Mouse (Mus musculus) heart, adult 2 months (tissue): ENCODE data around the gene Usp34. TPM values are rescaled to one million over a fixed set of nuclear protein-coding genes. Genes with fewer than 3 reads are reported as not detected.
A peak's percentile ranks its signal among the peaks of the same experiment; 100 is the strongest.

Source experiments
- DNase-seq, 2 experiments: peaks; one replicate each; pipeline ENCODE4 v3.0.0; 2021
- H3K27ac ChIP-seq: fragments of 200-600 bp; 2 replicates; pipeline ENCODE4 v1.8.1; 2022
- H3K27me3 ChIP-seq: fragments of 200-500 bp; 2 replicates; pipeline ENCODE4 v1.6.1; 2012; ENCODE audit warnings: mild to moderate bottlenecking, low read length, inconsistent platforms, mixed read lengths; ENCODE audit not compliant: control insufficient read depth, insufficient read depth
- H3K36me3 ChIP-seq: fragments of 200-500 bp; 2 replicates; pipeline ENCODE4 v1.6.1; 2012; ENCODE audit warnings: low read length, inconsistent platforms; ENCODE audit not compliant: control insufficient read depth, insufficient read depth
- H3K4me1 ChIP-seq: fragments of 200-500 bp; 2 replicates; pipeline ENCODE4 v1.6.1; 2011; ENCODE audit warnings: low read length; ENCODE audit not compliant: control insufficient read depth, insufficient read depth
- H3K4me3 ChIP-seq: fragments of 200-600 bp; 2 replicates; pipeline ENCODE4 v1.8.1; 2022
- H3K79me2 ChIP-seq: fragments of 200-500 bp; replicated peaks from 2 replicates; pipeline ENCODE4 v1.6.1; 2012; ENCODE audit warnings: mild to moderate bottlenecking, inconsistent platforms, low read length, moderate library complexity, mixed read lengths; ENCODE audit not compliant: control insufficient read depth, insufficient read depth
- H3K9ac ChIP-seq: fragments of 200-500 bp; 2 replicates; pipeline ENCODE4 v1.6.1; 2012; ENCODE audit warnings: low read depth, mild to moderate bottlenecking, control low read depth, inconsistent platforms, low read length, mixed read lengths
- CTCF ChIP-seq: fragments of 200-600 bp; IDR thresholded peaks from 2 replicates; pipeline ENCODE4 v1.8.1; 2022; ENCODE audit warnings: antibody characterized with exemption, mild to moderate bottlenecking, moderate library complexity
- EP300 ChIP-seq: fragments of 200-500 bp; IDR thresholded peaks from 2 replicates; pipeline ENCODE4 v1.6.1; 2011; ENCODE audit warnings: low read depth, low read length, control low read depth; ENCODE audit not compliant: insufficient read depth
- POLR2A ChIP-seq: fragments of 200-500 bp; IDR thresholded peaks from 2 replicates; pipeline ENCODE4 v1.6.1; 2011; ENCODE audit warnings: mild to moderate bottlenecking, low read depth, low read length, control low read depth; ENCODE audit not compliant: insufficient read depth
- WGBS: fragments of 180-500 bp; shearing (Covaris S2); methylation state at CpG from one replicate; pipeline ENCODE4 v1.1.7; 2018; 5-methylcytosine and 5-hydroxymethylcytosine counted together
- intact Hi-C: fragments of 180-260 bp; cut with DNase I; formaldehyde crosslinking; loops from one replicate; pipeline ENCODE4 v1.15.1; 2025
- long read RNA-seq: library from polyadenylated mRNA; stranded (forward); transcript quantifications from one replicate; pipeline ENCODE4 v2.0.0, GENCODE M21; 2021
- polyA plus RNA-seq: library from polyadenylated mRNA; depleted of rRNA; stranded (reverse); fragments of >200 nt; gene quantifications from 2 replicates; pipeline ENCODE4 v1.2.3, GENCODE M21; 2012; rRNA removed
- total RNA-seq, 2 experiments: library from RNA; stranded (reverse); gene quantifications; 2 replicates each; pipeline ENCODE4 v1.2.3; 2021

Gene Usp34
- 10 to 100 TPM; 33.5 to 38.3 TPM for total RNA-seq
- 8.0 and 16.5 TPM in 2 replicates for polyA plus RNA-seq
- long read RNA-seq, partial matches to known transcripts: 5 of 7 reads
- long read RNA-seq, other reads (novel, unspliced or antisense): 2 of 7 reads

DNA sequence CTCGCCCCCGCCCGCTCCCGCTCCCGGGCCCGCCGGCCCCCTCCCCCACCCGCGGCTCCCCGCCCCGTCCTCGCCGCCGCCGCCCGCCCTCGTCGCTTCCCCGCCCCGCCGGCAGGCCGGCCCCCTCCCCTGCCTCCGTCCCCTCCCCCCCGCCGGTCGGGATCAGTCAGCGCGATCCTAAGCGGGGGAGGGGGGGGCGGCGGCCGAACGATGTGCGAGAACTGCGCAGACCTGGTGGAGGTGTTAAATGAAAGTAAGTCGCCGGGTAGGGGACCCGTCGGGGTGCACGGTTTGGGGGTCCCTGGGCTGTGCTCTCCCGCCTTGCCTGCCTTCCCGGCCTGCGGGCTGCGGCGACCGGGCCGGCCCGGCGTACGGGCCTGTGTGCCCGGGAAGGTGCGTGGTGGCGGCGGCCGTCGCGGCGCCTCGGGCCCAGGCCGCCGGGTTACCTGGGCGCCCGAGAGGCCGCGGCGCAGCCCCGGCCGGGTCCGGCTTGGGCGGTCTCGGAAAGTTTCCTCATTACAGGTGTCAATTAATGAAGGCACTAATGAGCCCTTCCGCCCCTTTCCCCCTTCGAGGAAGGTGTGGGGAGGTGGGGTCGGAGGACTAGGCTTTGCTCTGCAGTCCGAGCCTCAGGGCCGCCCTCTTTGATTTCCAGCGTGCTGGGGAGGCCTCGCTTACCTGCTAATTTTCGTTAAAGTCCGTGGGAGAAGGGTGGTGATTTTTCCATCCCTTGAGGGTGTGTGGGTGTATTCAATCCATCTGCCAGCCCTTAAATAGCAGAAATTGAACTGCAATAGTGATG is at the start of gene Usp34:
Gene Usp34, plus strand, starts transcription at position 132 of the 802 bp plus-strand sequence.
- H3K27ac ChIP-seq: peak within 1 kb of the TSS; percentile 99
- peak in 1 of 2 experiments; percentile 79 for DNase-seq
- TF ChIP-seq EP300 (no peak), POLR2A (no peak), CTCF (no peak)
- peaks cover 4% of the 10 kb centered on the region for H3K4me1 ChIP-seq
- WGBS: 1% methylated on average over 64 of the region's 80 CpGs
- H3K27me3 ChIP-seq: no peaks in the 10 kb centered on the region
- intact Hi-C loops: loop anchor here (2.0 to 5.0 kb wide), 3 partner anchors 52 to 465 kb away; partner anchors contain the start of gene Rel
- H3K4me3 ChIP-seq: peak within 1 kb of the TSS; percentile 75
- H3K36me3 ChIP-seq: peaks cover 10% of the 10 kb centered on the region
- H3K9ac ChIP-seq: peak within 1 kb of the TSS; percentile 99
- peaks cover 1% of the 10 kb centered on the region; the same call in 1 of the 2 replicates for H3K79me2 ChIP-seq

DNA sequence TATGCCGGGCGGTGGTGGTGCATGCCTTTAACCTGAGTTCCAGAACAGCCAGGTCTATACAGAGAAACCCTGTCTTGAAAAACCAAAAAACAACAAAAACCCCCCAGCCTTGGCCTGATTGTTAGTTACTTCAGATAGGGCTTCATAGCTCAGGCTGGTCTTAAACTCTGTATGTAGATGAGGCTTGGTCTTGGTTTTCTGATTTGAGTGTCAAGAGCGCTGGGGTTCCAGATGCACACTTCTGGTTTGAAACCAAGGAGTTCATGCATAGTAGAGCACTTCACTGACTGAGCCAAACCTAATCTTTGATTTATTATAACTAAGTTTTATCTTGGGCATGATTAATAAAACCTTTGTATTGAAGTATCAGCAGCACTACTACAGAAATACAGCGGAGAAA is 47.6 kb upstream of the Usp34 start:
- Histone ChIP-seq H3K79me2 (peaks cover 3% of the 10 kb centered on the region), H3K27ac (no peak overlapping the region), H3K27me3 (no peaks in the 10 kb centered on the region), H3K36me3 (no peaks in the 10 kb centered on the region), H3K4me3 (no peak overlapping the region), H3K4me1 (peaks cover 4% of the 10 kb centered on the region), H3K9ac (no peak overlapping the region)
- no peak for TF ChIP-seq POLR2A
- 77% methylated on average over 4 of the region's 4 CpGs for WGBS
- DNase-seq: no peak
- intact Hi-C loops: loop anchor here (5.0 kb wide), 4 partner anchors 107 to 627 kb away; partner anchors contain the start of gene Fam161a

DNA sequence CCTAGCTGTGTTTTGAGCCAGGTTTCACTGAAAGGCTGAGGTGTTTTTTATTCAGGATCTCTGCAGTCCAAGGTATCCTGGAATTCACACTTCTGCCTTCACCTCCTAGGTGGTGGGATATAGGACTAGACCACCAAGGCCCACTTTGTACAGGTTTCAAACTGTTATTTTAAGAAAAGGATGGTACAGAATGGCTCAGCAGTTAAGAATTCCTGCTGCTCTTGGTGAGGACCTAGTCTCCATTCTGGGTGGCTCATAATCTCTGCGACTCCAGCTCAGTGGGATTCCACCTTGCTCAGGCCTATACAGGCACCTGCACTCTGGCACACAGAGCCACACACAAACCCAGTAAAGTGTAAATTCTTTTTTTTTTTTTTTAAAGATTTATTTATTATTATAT is 47.2 kb upstream of the Usp34 start:
- Histone ChIP-seq H3K4me3 (no peak overlapping the region), H3K9ac (no peak overlapping the region), H3K79me2 (peaks cover 3% of the 10 kb centered on the region), H3K27ac (no peak overlapping the region), H3K27me3 (no peaks in the 10 kb centered on the region), H3K4me1 (peaks cover 4% of the 10 kb centered on the region), H3K36me3 (peaks cover 2% of the 10 kb centered on the region; the same call in 1 of the 2 replicates)
- intact Hi-C loops: loop anchor here (5.0 kb wide), 4 partner anchors 107 to 627 kb away; partner anchors contain the start of gene Fam161a
- WGBS: 73% methylated on average over 1 of the region's 1 CpGs
- TF ChIP-seq POLR2A (no peak), EP300 (no peak), CTCF (no peak)
- DNase-seq: no peak

DNA sequence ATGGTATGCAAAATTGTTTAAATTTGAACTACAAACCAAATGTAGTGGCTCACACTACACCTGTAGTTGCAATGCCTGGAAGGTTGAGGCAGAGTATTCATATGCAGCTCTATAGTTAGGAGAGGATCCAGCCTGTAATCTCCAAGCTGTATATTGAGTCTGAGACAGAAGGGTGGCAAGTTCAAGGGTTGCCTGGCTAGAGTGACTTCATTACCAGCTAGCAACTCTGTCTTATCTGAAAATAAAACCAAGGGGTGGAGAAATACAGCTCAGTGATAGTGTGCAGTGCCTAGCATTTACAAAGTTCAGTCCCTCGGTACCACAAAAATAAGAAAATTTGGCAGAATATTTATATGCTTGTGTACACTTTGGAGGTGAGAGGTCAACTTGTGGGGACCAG is 46.5 kb upstream of the Usp34 start:
- no peak overlapping the region for H3K9ac ChIP-seq
- H3K36me3 ChIP-seq: peaks cover 4% of the 10 kb centered on the region; the same call in 1 of the 2 replicates
- H3K4me3 ChIP-seq: no peak overlapping the region
- intact Hi-C loops: no loop called here
- DNase-seq: no peak
- H3K79me2 ChIP-seq: peaks cover 4% of the 10 kb centered on the region
- TF ChIP-seq POLR2A (no peak), CTCF (no peak), EP300 (no peak)
- H3K27ac ChIP-seq: no peak overlapping the region
- H3K27me3 ChIP-seq: no peaks in the 10 kb centered on the region
- 65% methylated on average over 1 of the region's 1 CpGs for WGBS
- peaks cover 5% of the 10 kb centered on the region for H3K4me1 ChIP-seq

DNA sequence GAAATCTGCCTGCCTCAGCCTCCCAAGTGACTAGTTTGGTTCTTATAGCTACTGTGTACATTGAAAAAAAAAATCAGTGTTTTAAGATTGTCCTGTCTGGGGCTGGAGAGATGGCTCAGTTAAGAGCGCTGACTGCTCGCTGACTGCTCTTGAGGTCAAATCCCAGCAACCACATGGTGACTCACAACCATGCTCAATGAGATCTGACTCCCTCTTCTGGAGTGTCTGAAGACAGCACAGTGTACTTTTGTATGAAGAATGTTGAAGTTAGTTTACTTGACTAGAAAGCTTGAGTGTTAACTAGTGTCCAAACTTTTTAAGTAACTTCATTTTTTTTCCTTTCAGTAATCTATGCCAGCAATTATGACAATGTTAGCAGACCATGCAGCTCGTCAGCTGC is 45.2 kb upstream of the Usp34 start:
- Histone ChIP-seq H3K9ac (no peak overlapping the region), H3K27ac (no peak overlapping the region), H3K4me3 (no peak overlapping the region), H3K79me2 (peaks cover 4% of the 10 kb centered on the region), H3K27me3 (no peaks in the 10 kb centered on the region), H3K4me1 (peaks cover 5% of the 10 kb centered on the region), H3K36me3 (peaks cover 6% of the 10 kb centered on the region)
- intact Hi-C loops: no loop called here
- DNase-seq: no peak
- 55% methylated on average over 3 of the region's 3 CpGs for WGBS
- TF ChIP-seq EP300 (no peak), POLR2A (no peak), CTCF (peak; percentile 52)

DNA sequence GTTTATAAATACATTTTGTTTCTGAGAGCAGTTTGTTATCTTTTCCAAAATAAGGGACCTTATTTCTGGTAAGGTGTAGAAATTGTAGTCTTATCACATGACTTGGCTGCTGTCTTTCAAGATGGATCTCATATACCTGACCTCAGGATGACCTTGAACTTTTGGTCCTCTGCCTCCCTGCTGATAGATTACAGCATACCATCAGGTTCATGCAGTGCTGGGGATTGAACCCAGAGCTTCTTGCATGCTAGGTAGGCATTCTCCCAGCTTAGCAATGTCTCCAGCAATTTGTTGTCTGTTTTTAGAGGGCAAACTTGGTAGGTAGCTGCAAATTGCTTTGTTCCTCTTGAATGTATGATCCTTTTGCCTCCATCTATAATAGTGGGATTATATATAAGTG is 41.7 kb upstream of the Usp34 start:
- Histone ChIP-seq H3K36me3 (peaks cover 10% of the 10 kb centered on the region), H3K4me3 (no peak overlapping the region), H3K27ac (no peak overlapping the region), H3K9ac (no peak overlapping the region), H3K27me3 (no peaks in the 10 kb centered on the region), H3K4me1 (peaks cover 1% of the 10 kb centered on the region; the same call in 1 of the 2 replicates), H3K79me2 (peaks cover 4% of the 10 kb centered on the region)
- intact Hi-C loops: no loop called here
- no peak for DNase-seq
- TF ChIP-seq EP300 (no peak), POLR2A (no peak), CTCF (no peak)
